Mouse (Mus musculus) gastrocnemius, postnatal 14 days (tissue): ENCODE results near the gene Mrpl2. TPM values are rescaled to one million over a fixed set of nuclear protein-coding genes. Genes with fewer than 3 reads are reported as not detected.

Experiments
- DNase-seq: peaks from one replicate; pipeline ENCODE4 v3.0.0; 2021; ENCODE audit warnings: mixed read lengths
- intact Hi-C: fragments of 180-260 bp; cut with DNase I; formaldehyde crosslinking; loops from one replicate; pipeline ENCODE4 v1.15.1; 2025; ENCODE audit warnings: low total_unique reads
- total RNA-seq, 2 experiments: library from RNA; stranded (reverse); gene quantifications; 2 replicates each; pipeline ENCODE4 v1.2.3; 2021

Mrpl2 gene
- total RNA-seq, 2 experiments from 2014 or later, result 102 to 107 TPM

DNA sequence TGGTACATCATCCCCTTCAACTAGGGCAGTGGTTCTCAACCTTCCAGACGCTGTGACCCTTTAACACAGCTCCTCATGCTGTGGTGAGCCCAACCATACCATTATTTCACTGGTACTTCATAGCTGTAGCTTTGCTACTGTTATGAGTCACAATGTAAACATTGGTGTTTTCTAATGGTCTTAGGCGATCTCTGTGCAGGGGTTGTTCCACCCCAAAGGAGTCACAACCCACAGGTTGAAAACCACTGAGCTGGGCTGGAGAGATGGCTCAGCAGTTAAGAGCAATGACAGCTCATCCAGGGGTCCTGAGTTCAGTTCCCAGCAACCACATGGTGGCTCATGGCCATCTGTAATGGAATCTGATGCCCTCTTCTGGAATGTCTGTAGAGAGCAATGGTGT is 45.4 kb downstream of the Mrpl2 start:
- intact Hi-C loops, result no loop called here
- no peak for DNase-seq

DNA sequence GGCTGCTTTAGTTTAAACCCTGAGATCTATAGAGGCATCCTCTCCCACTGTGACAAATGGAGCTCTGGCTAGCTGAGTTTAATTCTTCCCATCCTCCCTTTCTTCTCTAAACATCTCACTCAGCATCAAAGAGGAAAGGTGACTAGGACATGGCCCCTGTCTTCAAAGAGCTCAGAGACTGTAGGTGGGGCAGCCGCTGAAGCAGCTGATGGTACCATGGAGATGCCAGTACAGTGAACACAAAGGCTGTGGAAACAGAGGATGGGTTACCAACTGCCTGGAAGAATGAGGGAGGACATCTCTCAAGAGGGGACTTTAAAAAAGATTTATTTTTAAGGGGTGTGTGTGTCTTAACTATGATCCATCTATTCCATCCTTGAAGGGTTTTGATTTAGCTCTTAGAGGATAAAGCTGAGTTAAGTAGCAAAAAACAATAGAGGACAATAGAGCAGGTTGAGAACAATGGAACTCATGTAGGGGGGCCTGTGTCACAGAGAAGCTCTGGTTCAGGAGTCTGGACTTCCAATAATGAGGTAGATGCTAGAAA is 48.6 kb downstream of the Mrpl2 start:
- DNase-seq, result no peak
- intact Hi-C loops, result no loop called here

DNA sequence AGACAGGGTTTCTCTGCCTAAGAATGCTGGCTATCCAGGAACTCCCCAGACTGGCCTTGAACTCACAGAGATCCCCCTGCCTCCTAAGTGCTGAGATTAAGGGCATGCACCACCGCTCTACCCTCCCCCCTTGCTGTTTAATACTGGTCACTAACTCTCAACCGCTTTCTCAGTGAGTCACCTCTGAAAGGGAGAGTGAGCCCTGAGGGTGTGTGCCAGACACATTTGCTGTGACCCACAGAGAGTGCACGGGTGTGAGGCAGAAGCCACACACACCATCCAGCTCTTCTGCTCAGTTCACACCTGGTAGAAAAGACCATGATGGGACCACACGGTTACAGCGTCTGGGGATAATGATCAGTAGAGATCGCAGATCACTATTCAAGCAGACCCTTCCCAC is 52.5 kb downstream of the Mrpl2 start:
- intact Hi-C loops, result no loop called here
- DNase-seq, result no peak

DNA sequence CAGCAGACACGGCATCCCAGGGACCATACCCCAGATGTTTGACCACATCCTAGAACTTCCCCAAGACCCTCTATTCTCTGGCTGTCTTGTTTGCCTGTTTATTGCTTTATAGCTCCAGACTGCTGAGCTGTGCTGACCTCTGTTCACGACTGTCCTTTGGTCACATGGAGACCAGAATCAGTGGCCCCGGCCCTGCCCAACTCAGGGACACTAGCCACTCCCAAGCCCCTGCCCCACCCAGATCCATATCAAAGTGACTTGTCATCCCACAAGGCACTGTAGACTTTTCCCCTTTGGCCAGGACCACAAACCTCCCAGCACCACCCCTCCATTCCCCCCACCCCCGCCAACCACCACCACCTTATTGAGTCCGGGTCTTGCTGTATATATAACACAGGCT is 53.2 kb downstream of the Mrpl2 start:
- intact Hi-C loops, result no loop called here
- DNase-seq, result no peak

Other genes starting within 250 kb of the Mrpl2 start
- gene Crip3, start 217.3 kb upstream of the Mrpl2 start, total RNA-seq, result 1 to 10 TPM in 1 of 2 experiments, under 1 TPM in 1; 0.78 to 1.7 TPM
- not detected for gene Slc22a7, start 207.8 kb upstream of the Mrpl2 start, total RNA-seq
- gene Ttbk1, start 158.6 kb upstream of the Mrpl2 start, total RNA-seq, result 1 to 10 TPM; 3.3 to 4.6 TPM
- gene Dnph1, start 149.5 kb upstream of the Mrpl2 start, total RNA-seq, result 1 to 10 TPM; 4.8 to 6.3 TPM
- 10 to 100 TPM in 1 of 2 experiments, 1 to 10 TPM in 1; 9.5 to 11.9 TPM for gene Cul9, start 99.8 kb upstream of the Mrpl2 start, total RNA-seq
- 10 to 100 TPM; 48.7 to 66.2 TPM for gene Srf, start 90.1 kb upstream of the Mrpl2 start, total RNA-seq
- gene Ptk7, start 16.7 kb upstream of the Mrpl2 start, total RNA-seq, result 1 to 10 TPM; 5.8 to 7.2 TPM
- gene Klc4, start 207 bp upstream of the Mrpl2 start, total RNA-seq, result 10 to 100 TPM; 13.7 to 14.9 TPM
- gene Cul7, start 4.1 kb downstream of the Mrpl2 start, total RNA-seq, result 10 to 100 TPM; 20.1 to 25.5 TPM
- gene Rrp36, start 28.1 kb downstream of the Mrpl2 start, total RNA-seq, result 10 to 100 TPM in 1 of 2 experiments, 1 to 10 TPM in 1; 9.5 to 11.8 TPM
- 10 to 100 TPM; 46.2 to 57.6 TPM for gene Mea1, start 32.6 kb downstream of the Mrpl2 start, total RNA-seq
- gene Klhdc3, start 34.7 kb downstream of the Mrpl2 start, total RNA-seq, result 100 to 1,000 TPM; 150 to 154 TPM
- gene Ppp2r5d, start 58.9 kb downstream of the Mrpl2 start, total RNA-seq, result 10 to 100 TPM; 26.9 to 29.1 TPM
- gene Pex6, start 65.2 kb downstream of the Mrpl2 start, total RNA-seq, result 10 to 100 TPM; 10.1 to 11.2 TPM
- under 1 TPM; 0.41 to 0.75 TPM for gene Gnmt, start 82.9 kb downstream of the Mrpl2 start, total RNA-seq
- 10 to 100 TPM; 11.3 to 16.5 TPM for gene Cnpy3, start 106.0 kb downstream of the Mrpl2 start, total RNA-seq
- not detected for gene Ptcra, start 117.5 kb downstream of the Mrpl2 start, total RNA-seq
- 10 to 100 TPM; 37.8 to 40.2 TPM for gene 2310039H08Rik, start 126.4 kb downstream of the Mrpl2 start, total RNA-seq
- 10 to 100 TPM; 54.3 to 57.3 TPM for gene Rpl7l1, start 136.4 kb downstream of the Mrpl2 start, total RNA-seq
- gene Bicral, start 212.3 kb downstream of the Mrpl2 start, total RNA-seq, result 10 to 100 TPM in 1 of 2 experiments, 1 to 10 TPM in 1; 9.4 to 10.5 TPM
- 10 to 100 TPM; 12.9 to 14.5 TPM for gene Tbcc, start 244.5 kb downstream of the Mrpl2 start, total RNA-seq